Mouse (Mus musculus) liver, adult 2 months (tissue): ENCODE data around the gene Ccdc17. TPM values are rescaled to one million over a fixed set of nuclear protein-coding genes. Genes with fewer than 3 reads are reported as not detected.

ENCODE experiments used
- DNase-seq: peaks from one replicate; pipeline ENCODE4 v3.0.0-alpha.2; 2011; ENCODE audit warnings: low read depth, low spot score; ENCODE audit errors: extremely low read depth
- H3K27ac ChIP-seq: fragments of 200-500 bp; replicated peaks from 2 replicates; pipeline ENCODE4 v1.5.1; 2012; ENCODE audit warnings: low read depth, mild to moderate bottlenecking, control low read depth, inconsistent platforms, low read length; ENCODE audit not compliant: insufficient read depth
- H3K27me3 ChIP-seq: fragments of 200-500 bp; 2 replicates; pipeline ENCODE4 v1.6.1; 2012; ENCODE audit warnings: mild to moderate bottlenecking, moderate library complexity, low read length, inconsistent platforms; ENCODE audit not compliant: control insufficient read depth, insufficient read depth
- H3K36me3 ChIP-seq: fragments of 200-500 bp; 2 replicates; pipeline ENCODE4 v1.6.1; 2012; ENCODE audit warnings: low read length, inconsistent platforms; ENCODE audit not compliant: control insufficient read depth, insufficient read depth
- H3K4me1 ChIP-seq: fragments of 200-500 bp; 2 replicates; pipeline ENCODE4 v1.6.1; 2011; ENCODE audit warnings: low read length; ENCODE audit not compliant: control insufficient read depth, insufficient read depth
- H3K4me3 ChIP-seq: fragments of 200-500 bp; 2 replicates; pipeline ENCODE4 v1.5.1; 2011; ENCODE audit warnings: low read depth, mild to moderate bottlenecking, control low read depth, low read length, moderate library complexity; ENCODE audit not compliant: insufficient read depth
- H3K79me2 ChIP-seq: fragments of 200-500 bp; 2 replicates; pipeline ENCODE4 v1.6.1; 2012; ENCODE audit warnings: inconsistent platforms, mild to moderate bottlenecking, low read length, moderate library complexity; ENCODE audit not compliant: control insufficient read depth, insufficient read depth
- H3K9ac ChIP-seq: fragments of 200-500 bp; 2 replicates; pipeline ENCODE4 v1.6.1; 2012; ENCODE audit warnings: low read depth, mild to moderate bottlenecking, control low read depth, inconsistent platforms, low read length
- CTCF ChIP-seq: fragments of 200-500 bp; IDR thresholded peaks from 2 replicates; pipeline ENCODE4 v1.5.1; 2011; ENCODE audit warnings: low read depth, low read length, control low read depth
- POLR2A ChIP-seq: fragments of 200-500 bp; IDR thresholded peaks from 2 replicates; pipeline ENCODE4 v1.6.1; 2011; ENCODE audit warnings: low read length, control low read depth; ENCODE audit not compliant: insufficient read depth; ENCODE audit errors: extremely low read depth
- WGBS: fragments of 180-500 bp; shearing (Covaris S2); methylation state at CpG from one replicate; pipeline ENCODE4 v1.1.7; 2018; 5-methylcytosine and 5-hydroxymethylcytosine counted together
- polyA plus RNA-seq: library from polyadenylated mRNA; depleted of rRNA; stranded (reverse); fragments of >200 nt; gene quantifications from 2 replicates; pipeline ENCODE4 v1.2.3, GENCODE M21; 2012
- total RNA-seq: library from RNA; depleted of rRNA; stranded (reverse); fragments of >200 nt; gene quantifications from 2 replicates; pipeline ENCODE4 v1.2.3, GENCODE M21; 2014

Ccdc17 gene
- total and polyA plus RNA-seq, 2 experiments = 4.4 to 7.6 TPM

DNA sequence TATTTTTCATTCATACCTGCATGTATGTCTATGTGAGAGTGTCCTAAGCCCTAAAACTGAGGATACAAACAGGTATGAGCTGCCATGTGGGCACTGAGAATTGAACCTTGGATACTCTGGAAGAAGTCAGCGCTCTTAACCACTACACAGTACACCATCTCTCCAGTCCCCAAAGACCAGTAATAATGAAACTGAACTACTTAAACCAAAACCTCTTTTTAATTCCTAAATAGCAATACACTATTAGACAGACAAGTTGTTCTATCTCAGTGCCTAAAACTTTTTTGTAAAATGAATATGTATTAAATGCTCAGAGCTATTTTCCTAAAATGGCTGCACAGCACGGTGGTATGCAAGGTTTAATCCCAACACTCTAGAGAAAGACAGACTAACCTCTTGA lies 18.8 kb downstream of the Ccdc17 start:
- H3K79me2 ChIP-seq = no peaks in the 10 kb centered on the region; the same call in 1 of the 2 replicates
- H3K36me3 ChIP-seq = peaks cover 34% of the 10 kb centered on the region
- no peaks in the 10 kb centered on the region for H3K27me3 ChIP-seq
- no peak for DNase-seq
- no peak overlapping the region for H3K9ac ChIP-seq
- no peak for TF ChIP-seq CTCF
- TF ChIP-seq POLR2A = no peak
- no peaks in the 10 kb centered on the region for H3K4me1 ChIP-seq
- H3K4me3 ChIP-seq = no peak overlapping the region
- WGBS = 98% methylated on average over 2 of the region's 2 CpGs
- no peak overlapping the region for H3K27ac ChIP-seq

DNA sequence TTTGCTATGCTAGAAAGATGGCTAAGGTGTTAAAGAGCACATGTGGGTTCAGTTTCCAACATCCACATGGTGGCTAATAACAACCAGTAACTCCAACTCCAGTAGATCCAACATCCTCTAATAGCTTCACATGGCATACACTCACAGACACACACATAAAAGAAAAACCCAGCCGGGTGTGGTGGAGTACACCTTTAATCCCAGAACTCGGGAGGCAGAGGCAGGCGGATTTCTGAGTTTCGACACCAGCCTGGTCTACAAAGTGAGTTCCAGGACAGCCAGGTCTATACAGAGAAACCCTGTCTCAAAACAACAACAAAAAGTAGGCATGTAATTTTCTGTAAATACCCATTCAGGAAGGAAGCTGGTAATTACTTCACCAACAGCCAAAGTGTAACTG lies 28.4 kb downstream of the Ccdc17 start:
- H3K4me1 ChIP-seq = no peaks in the 10 kb centered on the region; the same call in 1 of the 2 replicates
- H3K27me3 ChIP-seq = no peaks in the 10 kb centered on the region
- no peak overlapping the region for H3K27ac ChIP-seq
- no peak overlapping the region for H3K4me3 ChIP-seq
- peaks cover 14% of the 10 kb centered on the region; the same call in 1 of the 2 replicates for H3K79me2 ChIP-seq
- 91% methylated on average over 4 of the region's 4 CpGs for WGBS
- H3K9ac ChIP-seq = no peak overlapping the region
- DNase-seq = no peak
- no peak for TF ChIP-seq CTCF
- TF ChIP-seq POLR2A = no peak
- H3K36me3 ChIP-seq = peaks cover 17% of the 10 kb centered on the region

DNA sequence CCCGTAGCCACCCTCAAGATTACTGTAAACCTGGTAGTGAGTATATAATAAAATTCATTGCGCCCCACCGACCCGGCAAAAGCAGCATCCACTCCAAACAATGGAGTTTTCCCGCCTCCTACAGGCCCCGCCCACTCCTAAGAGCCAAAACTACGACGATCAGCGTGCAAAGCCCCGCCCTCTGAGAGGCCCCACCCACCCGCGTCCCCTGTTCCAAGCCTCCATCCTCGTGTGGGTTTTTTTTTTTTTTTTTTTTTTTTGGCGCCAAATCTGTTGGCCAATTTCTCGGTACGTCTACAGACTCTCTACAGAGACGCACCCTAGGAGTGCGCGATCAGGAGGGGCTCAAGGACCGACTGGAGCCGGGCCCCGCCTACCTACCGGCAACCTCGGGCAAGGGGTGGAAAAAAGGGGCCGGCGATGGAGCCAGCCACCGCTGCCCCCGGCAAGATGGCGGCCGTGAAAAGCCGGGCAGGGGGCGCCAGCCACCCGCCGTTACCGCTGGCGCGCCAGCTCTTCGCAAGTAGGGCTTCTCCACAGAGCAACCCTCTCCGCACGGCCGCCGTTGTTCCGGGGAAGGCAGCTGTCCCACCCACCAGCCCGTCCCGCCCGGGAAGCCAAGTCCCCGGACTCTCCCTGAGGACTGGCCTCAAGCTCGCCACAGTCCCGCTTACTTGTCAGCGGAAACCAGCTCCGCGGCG lies 30.4 kb downstream of the Ccdc17 start:
- H3K27ac ChIP-seq = peak overlapping the region; percentile 88
- H3K79me2 ChIP-seq = peaks cover 10% of the 10 kb centered on the region; the same call in 1 of the 2 replicates
- H3K27me3 ChIP-seq = no peaks in the 10 kb centered on the region
- no peaks in the 10 kb centered on the region; the same call in 1 of the 2 replicates for H3K4me1 ChIP-seq
- peaks cover 4% of the 10 kb centered on the region; the same call in 1 of the 2 replicates for H3K36me3 ChIP-seq
- TF ChIP-seq POLR2A = no peak
- TF ChIP-seq CTCF = no peak
- H3K9ac ChIP-seq = peak overlapping the region; percentile 95
- under 1% methylated on average over 53 of the region's 53 CpGs for WGBS
- H3K4me3 ChIP-seq = peak overlapping the region; percentile 99
- DNase-seq = peak; percentile 65

DNA sequence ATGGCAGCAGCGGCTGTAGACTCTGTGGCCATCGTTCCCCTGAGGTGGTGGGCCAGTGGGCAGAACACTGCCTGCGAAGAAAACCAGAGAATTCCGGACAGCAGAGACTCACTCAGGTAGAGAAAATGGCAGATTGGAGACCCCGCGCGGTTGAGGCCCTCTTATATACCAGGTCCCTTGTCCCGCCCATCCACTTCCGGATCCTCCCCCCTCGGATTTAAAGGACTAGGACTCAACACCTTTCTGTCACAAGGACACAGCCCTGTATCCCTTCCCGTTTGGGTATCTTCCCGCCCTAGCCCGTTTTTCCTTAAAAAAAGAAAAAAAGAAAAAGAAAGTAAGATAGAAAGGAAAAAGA lies 30.9 kb downstream of the Ccdc17 start:
- no peak for TF ChIP-seq CTCF
- TF ChIP-seq POLR2A = peak; percentile 84
- H3K4me3 ChIP-seq = peak overlapping the region; percentile 99
- H3K79me2 ChIP-seq = peaks cover 10% of the 10 kb centered on the region; the same call in 1 of the 2 replicates
- DNase-seq = peak; percentile 84
- peak overlapping the region; percentile 95 for H3K9ac ChIP-seq
- H3K4me1 ChIP-seq = no peaks in the 10 kb centered on the region; the same call in 1 of the 2 replicates
- no peaks in the 10 kb centered on the region for H3K36me3 ChIP-seq
- H3K27me3 ChIP-seq = no peaks in the 10 kb centered on the region
- 0% methylated on average over 13 of the region's 13 CpGs for WGBS
- H3K27ac ChIP-seq = peak overlapping the region; percentile 88

DNA sequence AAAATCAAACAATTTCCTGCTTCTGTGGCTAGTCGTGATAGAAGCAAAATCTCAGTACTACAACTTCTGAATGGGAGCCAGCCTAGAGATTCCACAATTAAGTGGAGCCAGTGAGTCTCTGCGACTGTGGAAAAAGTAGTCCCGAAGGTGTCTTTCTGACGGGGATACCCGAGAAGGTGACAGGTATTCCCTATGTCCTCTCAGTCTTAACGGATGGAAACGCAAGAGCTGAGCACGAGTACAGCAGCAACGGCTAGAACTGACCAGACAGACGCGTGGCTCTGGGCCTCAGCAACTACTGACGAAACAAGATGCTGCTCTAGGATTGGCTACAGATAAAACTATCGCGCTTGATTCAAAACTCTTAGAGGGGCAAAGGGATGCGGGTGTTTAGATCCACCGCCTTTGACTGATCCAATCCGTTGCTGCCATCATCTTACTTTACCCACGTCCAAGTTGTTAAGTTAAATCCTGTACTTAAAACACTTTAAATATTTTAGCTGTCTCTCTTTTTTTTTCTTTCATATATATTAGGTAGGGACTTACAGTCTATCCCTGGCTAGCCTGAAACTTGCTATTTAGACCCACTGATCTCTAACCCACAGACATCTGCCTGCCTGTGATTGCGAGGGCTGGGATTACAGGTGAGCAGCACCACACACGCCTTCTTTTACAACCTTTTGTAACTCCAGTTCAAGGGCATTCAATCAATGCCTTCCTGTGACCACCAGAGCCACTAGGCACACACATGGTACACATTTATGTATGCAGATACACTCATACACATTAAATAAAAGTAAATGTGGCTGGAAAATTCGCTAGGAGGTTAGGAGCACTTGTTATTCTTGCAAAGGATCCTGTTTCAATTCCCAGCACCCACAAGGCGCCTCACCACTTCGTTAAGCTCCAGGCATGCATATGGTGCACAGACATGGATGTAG lies 31.5 kb downstream of the Ccdc17 start, which contains the start of gene Nasp:
Gene Nasp, minus strand, starts transcription at position 220 of the 941 bp plus-strand sequence.
- Histone ChIP-seq H3K79me2 (peaks cover 10% of the 10 kb centered on the region; the same call in 1 of the 2 replicates), H3K27ac (peak within 1 kb of the TSS; percentile 88), H3K4me1 (no peaks in the 10 kb centered on the region; the same call in 1 of the 2 replicates), H3K27me3 (no peaks in the 10 kb centered on the region), H3K9ac (peak within 1 kb of the TSS; percentile 95), H3K36me3 (no peaks in the 10 kb centered on the region), H3K4me3 (peak within 1 kb of the TSS; percentile 99)
- 9% methylated on average over 23 of the region's 23 CpGs for WGBS
- DNase-seq = peak; percentile 83
- TF ChIP-seq CTCF (no peak), POLR2A (no peak)
